Mouse (Mus musculus) intestine, embryonic 14.5 days (tissue): ENCODE measurements around the gene Prodh2. TPM values are rescaled to one million over a fixed set of nuclear protein-coding genes. Genes with fewer than 3 reads are reported as not detected.
"Not testable (repeated sequence)": the region's sequence is repeated elsewhere in the genome, so short reads cannot be mapped to it uniquely, and the experiment has no call there.

ENCODE experiments used
- ATAC-seq: fragments of 200-750 bp; cut with Nextera tagmentation; replicated peaks from 2 replicates; pipeline ENCODE4 v1.8.0; 2017; ENCODE audit warnings: low read depth, moderate number of reproducible peaks, moderate TSS enrichment, moderate library complexity; ENCODE audit not compliant: low FRiP score, low TSS enrichment
- DNase-seq: peaks from one replicate; pipeline ENCODE4 v3.0.0-alpha.2; 2018; ENCODE audit warnings: low spot score
- H3K27ac ChIP-seq: fragments of 300-500 bp; sonication (generic); 2 replicates; pipeline ENCODE4 v1.5.1; 2014; ENCODE audit warnings: low read depth, mild to moderate bottlenecking, control low read depth
- H3K27me3 ChIP-seq: fragments of 300-500 bp; sonication (generic); replicated peaks from 2 replicates; pipeline ENCODE4 v1.6.1; 2014; ENCODE audit warnings: low read length, control low read depth; ENCODE audit not compliant: control insufficient read depth, insufficient read depth
- H3K36me3 ChIP-seq: fragments of 300-500 bp; sonication (generic); 2 replicates; pipeline ENCODE4 v1.6.1; 2014; ENCODE audit warnings: low read length, control low read depth; ENCODE audit not compliant: control insufficient read depth, insufficient read depth
- H3K4me1 ChIP-seq: fragments of 300-500 bp; sonication (generic); replicated peaks from 2 replicates; pipeline ENCODE4 v1.6.1; 2014; ENCODE audit warnings: low read length, control low read depth, mixed read lengths; ENCODE audit not compliant: control insufficient read depth, insufficient read depth
- H3K4me2 ChIP-seq: fragments of 300-500 bp; sonication (generic); 2 replicates; pipeline ENCODE4 v1.6.1; 2014; ENCODE audit warnings: low read length
- H3K4me3 ChIP-seq: fragments of 300-500 bp; sonication (generic); 2 replicates; pipeline ENCODE4 v1.5.1; 2014; ENCODE audit warnings: low read depth, low read length, control low read depth, mixed read lengths
- H3K9ac ChIP-seq: fragments of 300-500 bp; sonication (generic); 2 replicates; pipeline ENCODE4 v1.6.1; 2014; ENCODE audit warnings: mild to moderate bottlenecking, low read length
- H3K9me3 ChIP-seq: fragments of 300-500 bp; sonication (generic); 2 replicates; pipeline ENCODE4 v1.6.1; 2016; ENCODE audit warnings: low read length, control low read depth; ENCODE audit not compliant: control insufficient read depth
- WGBS: fragments of 180-500 bp; shearing (Covaris S2); extraction: QIAGEN DNeasy Blood & Tissue Kit; methylation state at CpG from one replicate; pipeline ENCODE4 v1.1.7; 2014; 5-methylcytosine and 5-hydroxymethylcytosine counted together
- polyA plus RNA-seq: library from polyadenylated mRNA; unstranded; fragments of >200 nt; fragmentation: Nextera tagmentation; extraction: Ambion mirVana; gene quantifications from 2 replicates; pipeline ENCODE4 v1.2.1, GENCODE M21; 2014

The Prodh2 gene
- polyA plus RNA-seq, 1 experiment from 2014 or later = 1.3 TPM

- WGBS = 76% methylated on average over 5 of the region's 5 CpGs
- not testable (repeated sequence) for H3K36me3 ChIP-seq, H3K27ac ChIP-seq, H3K27me3 ChIP-seq, DNase-seq, ATAC-seq, H3K9ac ChIP-seq, H3K4me2 ChIP-seq, H3K9me3 ChIP-seq, H3K4me1 ChIP-seq, H3K4me3 ChIP-seq
Observed at GRCm38 (mm10) chr7:30501159-30501558, 7.7 kb downstream of the Prodh2 start.

GRCm38 (mm10) chr7:30508061-30508460 lies 14.6 kb downstream of the Prodh2 start:
- H3K9ac ChIP-seq = no peak overlapping the region
- H3K27ac ChIP-seq = no peak overlapping the region
- no peaks in the 10 kb centered on the region for H3K4me1 ChIP-seq
- H3K36me3 ChIP-seq = no peaks in the 10 kb centered on the region
- no peaks in the 10 kb centered on the region for H3K27me3 ChIP-seq
- H3K4me2 ChIP-seq = no peak overlapping the region
- WGBS = 74% methylated on average over 4 of the region's 4 CpGs
- no peaks in the 10 kb centered on the region for H3K9me3 ChIP-seq
- no peak for ATAC-seq
- no peak overlapping the region for H3K4me3 ChIP-seq
- DNase-seq = no peak

GRCm38 (mm10) chr7:30515003-30515760 lies 21.8 kb downstream of the Prodh2 start:
- Histone ChIP-seq H3K4me1 (no peaks in the 10 kb centered on the region), H3K9ac (no peak overlapping the region), H3K27ac (no peak overlapping the region), H3K36me3 (no peaks in the 10 kb centered on the region), H3K9me3 (no peaks in the 10 kb centered on the region), H3K27me3 (no peaks in the 10 kb centered on the region), H3K4me3 (no peak overlapping the region), H3K4me2 (no peak overlapping the region)
- ATAC-seq = no peak
- 58% methylated on average over 24 of the region's 24 CpGs for WGBS
- no peak for DNase-seq

GRCm38 (mm10) chr7:30518325-30518724 lies 24.9 kb downstream of the Prodh2 start:
- no peaks in the 10 kb centered on the region for H3K9me3 ChIP-seq
- DNase-seq (no peak), ATAC-seq (no peak)
- H3K4me3 ChIP-seq = no peak overlapping the region
- H3K9ac ChIP-seq = no peak overlapping the region
- H3K27me3 ChIP-seq = no peaks in the 10 kb centered on the region
- 36% methylated on average over 8 of the region's 8 CpGs for WGBS
- no peaks in the 10 kb centered on the region for H3K4me1 ChIP-seq
- no peak overlapping the region for H3K4me2 ChIP-seq
- no peak overlapping the region for H3K27ac ChIP-seq
- H3K36me3 ChIP-seq = peaks cover 4% of the 10 kb centered on the region

GRCm38 (mm10) chr7:30520396-30520795 lies 27.0 kb downstream of the Prodh2 start:
- H3K9ac ChIP-seq = no peak overlapping the region
- DNase-seq (no peak), ATAC-seq (no peak)
- H3K4me1 ChIP-seq = no peaks in the 10 kb centered on the region
- H3K4me2 ChIP-seq = no peak overlapping the region
- no peak overlapping the region for H3K4me3 ChIP-seq
- WGBS = 72% methylated on average over 4 of the region's 4 CpGs
- no peaks in the 10 kb centered on the region for H3K9me3 ChIP-seq
- H3K27ac ChIP-seq = no peak overlapping the region
- H3K36me3 ChIP-seq = peaks cover 22% of the 10 kb centered on the region
- H3K27me3 ChIP-seq = no peaks in the 10 kb centered on the region

GRCm38 (mm10) chr7:30520856-30521255 lies 27.4 kb downstream of the Prodh2 start:
- no peaks in the 10 kb centered on the region for H3K27me3 ChIP-seq
- no peak overlapping the region for H3K9ac ChIP-seq
- no peak overlapping the region for H3K4me2 ChIP-seq
- no peaks in the 10 kb centered on the region for H3K9me3 ChIP-seq
- peaks cover 27% of the 10 kb centered on the region for H3K36me3 ChIP-seq
- no peak for DNase-seq
- H3K27ac ChIP-seq = no peak overlapping the region
- H3K4me1 ChIP-seq = peaks cover under 1% of the 10 kb centered on the region; the same call in 1 of the 2 replicates
- WGBS = 87% methylated on average over 5 of the region's 5 CpGs
- ATAC-seq = no peak
- H3K4me3 ChIP-seq = no peak overlapping the region

- Histone ChIP-seq H3K36me3 (peaks cover 28% of the 10 kb centered on the region), H3K4me1 (peaks cover 11% of the 10 kb centered on the region), H3K4me3 (no peak overlapping the region), H3K9me3 (no peaks in the 10 kb centered on the region), H3K27ac (no peak overlapping the region), H3K9ac (no peak overlapping the region), H3K4me2 (no peak overlapping the region), H3K27me3 (no peaks in the 10 kb centered on the region)
- DNase-seq (no peak), ATAC-seq (no peak)
- WGBS = 86% methylated on average over 10 of the region's 10 CpGs
Observed at GRCm38 (mm10) chr7:30522871-30523270, 29.4 kb downstream of the Prodh2 start.

GRCm38 (mm10) chr7:30524487-30524886 lies 31.1 kb downstream of the Prodh2 start:
- H3K4me2 ChIP-seq = no peak overlapping the region
- H3K27me3 ChIP-seq = no peaks in the 10 kb centered on the region
- no peaks in the 10 kb centered on the region for H3K9me3 ChIP-seq
- H3K4me1 ChIP-seq = peaks cover 11% of the 10 kb centered on the region
- no peak for ATAC-seq
- H3K9ac ChIP-seq = no peak overlapping the region
- peaks cover 44% of the 10 kb centered on the region for H3K36me3 ChIP-seq
- WGBS = 85% methylated on average over 6 of the region's 6 CpGs
- no peak overlapping the region for H3K4me3 ChIP-seq
- DNase-seq = no peak
- H3K27ac ChIP-seq = no peak overlapping the region

- Histone ChIP-seq H3K9ac (peak overlapping the region; percentile 4; the same call in 1 of the 2 replicates), H3K9me3 (no peaks in the 10 kb centered on the region), H3K27ac (peak overlapping the region; percentile 24; the same call in 1 of the 2 replicates), H3K4me1 (peaks cover 11% of the 10 kb centered on the region), H3K36me3 (peaks cover 57% of the 10 kb centered on the region), H3K4me3 (no peak overlapping the region), H3K4me2 (peak overlapping the region; percentile 35), H3K27me3 (no peaks in the 10 kb centered on the region)
- WGBS = 23% methylated on average over 10 of the region's 10 CpGs
- DNase-seq = no peak
- peak; percentile 48; the same call in 1 of the 2 replicates for ATAC-seq
Observed at GRCm38 (mm10) chr7:30525954-30526353, 32.5 kb downstream of the Prodh2 start.
